Mouse (Mus musculus) liver, embryonic 16.5 days (tissue): ENCODE results near the gene Grm7. TPM values are rescaled to one million over a fixed set of nuclear protein-coding genes. Genes with fewer than 3 reads are reported as not detected.

Experiments used
- ATAC-seq: fragments of 200-750 bp; cut with Nextera tagmentation; 2 replicates; pipeline ENCODE4 v1.8.0; 2017; ENCODE audit warnings: low read depth, mild to moderate bottlenecking, moderate number of reproducible peaks, moderate library complexity
- H3K27ac ChIP-seq: fragments of 300-500 bp; sonication (generic); 2 replicates; pipeline ENCODE4 v1.5.1; 2014; ENCODE audit warnings: mild to moderate bottlenecking, low read length
- H3K27me3 ChIP-seq: fragments of 300-500 bp; sonication (generic); 2 replicates; pipeline ENCODE4 v1.6.1; 2014; ENCODE audit warnings: low read depth, low read length, mixed read lengths; ENCODE audit not compliant: control insufficient read depth, insufficient read depth
- H3K36me3 ChIP-seq: fragments of 300-500 bp; sonication (generic); 2 replicates; pipeline ENCODE4 v1.6.1; 2014; ENCODE audit warnings: mild to moderate bottlenecking; ENCODE audit not compliant: control insufficient read depth, insufficient read depth
- H3K4me1 ChIP-seq: fragments of 300-500 bp; sonication (generic); 2 replicates; pipeline ENCODE4 v1.6.1; 2014; ENCODE audit warnings: low read depth, low read length, mixed read lengths; ENCODE audit not compliant: control insufficient read depth
- H3K4me2 ChIP-seq: fragments of 300-500 bp; sonication (generic); 2 replicates; pipeline ENCODE4 v1.6.1; 2014; ENCODE audit warnings: low read depth, low read length, mixed read lengths
- H3K4me3 ChIP-seq: fragments of 300-500 bp; sonication (generic); 2 replicates; pipeline ENCODE4 v1.5.1; 2014; ENCODE audit warnings: low read depth, mild to moderate bottlenecking, low read length
- H3K9ac ChIP-seq: fragments of 300-500 bp; sonication (generic); 2 replicates; pipeline ENCODE4 v1.6.1; 2014; ENCODE audit warnings: low read depth, low read length
- H3K9me3 ChIP-seq: fragments of 300-500 bp; sonication (generic); replicated peaks from 2 replicates; pipeline ENCODE4 v1.6.1; 2016; ENCODE audit warnings: low read length; ENCODE audit not compliant: control insufficient read depth
- WGBS: fragments of 180-500 bp; shearing (Covaris S2); extraction: QIAGEN DNeasy Blood & Tissue Kit; methylation state at CpG from one replicate; pipeline ENCODE4 v1.1.7; 2014; ENCODE audit not compliant: insufficient replicate concordance; 5-methylcytosine and 5-hydroxymethylcytosine counted together
- polyA plus RNA-seq: library from polyadenylated mRNA; unstranded; fragments of >200 nt; fragmentation: Nextera tagmentation; extraction: Ambion mirVana; gene quantifications from 2 replicates; pipeline ENCODE4 v1.2.1, GENCODE M21; 2015

The Grm7 gene
- polyA plus RNA-seq, 1 experiment from 2014 or later: 0.09 TPM

DNA sequence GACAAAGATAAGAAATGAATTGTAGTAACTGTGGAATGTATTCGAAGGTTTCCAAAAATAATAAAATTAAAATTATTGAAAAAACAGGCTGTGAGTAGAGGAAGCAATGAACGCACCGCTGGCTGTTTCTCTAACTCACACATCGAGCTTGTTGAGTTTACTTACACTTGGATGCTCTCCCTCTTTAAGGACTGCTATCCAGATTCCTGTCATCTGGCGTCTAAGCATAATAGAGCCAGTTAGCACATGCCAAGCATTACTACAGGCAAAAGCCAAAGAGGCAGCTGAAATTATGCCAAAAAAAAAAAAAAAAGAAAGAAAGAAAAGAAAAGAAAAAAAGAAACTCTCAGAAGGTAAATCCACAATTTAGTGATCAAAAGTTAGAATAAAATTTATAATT lies 609.8 kb downstream of the Grm7 start:
- no peak overlapping the region for H3K9ac ChIP-seq
- no peak overlapping the region for H3K4me2 ChIP-seq
- H3K9me3 ChIP-seq: no peaks in the 10 kb centered on the region
- H3K4me1 ChIP-seq: no peaks in the 10 kb centered on the region
- WGBS: 58% methylated on average over 5 of the region's 5 CpGs
- no peak overlapping the region for H3K27ac ChIP-seq
- H3K27me3 ChIP-seq: no peaks in the 10 kb centered on the region
- no peaks in the 10 kb centered on the region for H3K36me3 ChIP-seq
- H3K4me3 ChIP-seq: no peak overlapping the region
- ATAC-seq: no peak

DNA sequence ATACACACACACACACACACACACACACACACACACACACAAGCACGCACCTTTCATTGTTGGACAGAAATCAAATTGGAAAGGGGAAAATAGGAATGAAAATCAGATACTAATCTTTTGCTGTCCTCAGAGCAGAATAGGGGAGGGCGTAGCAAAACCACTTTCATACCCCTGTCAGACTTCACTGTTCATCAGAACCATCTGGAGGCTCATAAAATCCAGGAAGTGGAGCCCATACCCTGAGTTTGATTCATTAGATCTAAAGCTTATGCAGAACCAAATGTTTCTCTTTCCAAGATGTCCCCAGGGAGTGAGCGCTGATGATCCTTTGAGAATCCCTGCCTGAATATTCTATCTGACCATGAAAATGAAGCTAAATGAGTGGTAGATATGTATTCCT lies 611.6 kb downstream of the Grm7 start:
- 70% methylated on average over 3 of the region's 3 CpGs for WGBS
- no peaks in the 10 kb centered on the region for H3K9me3 ChIP-seq

DNA sequence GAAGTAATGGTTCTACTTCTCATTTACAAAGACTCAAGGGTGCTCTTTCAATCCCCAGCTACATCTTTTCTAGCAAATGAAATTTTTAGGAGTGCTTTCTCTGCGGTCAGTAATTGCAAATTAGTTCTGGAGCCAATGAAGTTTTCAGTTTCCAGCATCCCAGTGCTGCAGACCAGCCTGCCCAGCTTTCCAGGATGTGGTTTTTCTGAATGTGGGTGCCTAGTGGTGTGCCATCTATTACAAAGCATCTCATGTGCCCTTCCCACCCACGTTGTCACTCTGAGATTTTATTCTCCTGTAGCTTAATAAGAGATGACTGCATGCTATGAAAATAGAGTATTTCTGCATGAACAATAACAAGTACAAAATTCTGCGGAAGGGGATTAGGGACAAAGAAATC lies 612.9 kb downstream of the Grm7 start:
- no peaks in the 10 kb centered on the region for H3K36me3 ChIP-seq
- H3K27ac ChIP-seq: no peak overlapping the region
- no peaks in the 10 kb centered on the region for H3K4me1 ChIP-seq
- 53% methylated on average over 3 of the region's 3 CpGs for WGBS
- H3K9me3 ChIP-seq: no peaks in the 10 kb centered on the region
- no peak overlapping the region for H3K9ac ChIP-seq
- H3K27me3 ChIP-seq: no peaks in the 10 kb centered on the region
- no peak overlapping the region for H3K4me2 ChIP-seq
- no peak overlapping the region for H3K4me3 ChIP-seq
- ATAC-seq: no peak

More for the DNA sequence above, 611.6 kb downstream of the Grm7 start:
- Histone ChIP-seq H3K27ac (no peak overlapping the region), H3K36me3 (no peaks in the 10 kb centered on the region), H3K4me1 (no peaks in the 10 kb centered on the region), H3K4me3 (no peak overlapping the region), H3K9ac (no peak overlapping the region), H3K27me3 (no peaks in the 10 kb centered on the region), H3K4me2 (no peak overlapping the region)
- no peak for ATAC-seq

DNA sequence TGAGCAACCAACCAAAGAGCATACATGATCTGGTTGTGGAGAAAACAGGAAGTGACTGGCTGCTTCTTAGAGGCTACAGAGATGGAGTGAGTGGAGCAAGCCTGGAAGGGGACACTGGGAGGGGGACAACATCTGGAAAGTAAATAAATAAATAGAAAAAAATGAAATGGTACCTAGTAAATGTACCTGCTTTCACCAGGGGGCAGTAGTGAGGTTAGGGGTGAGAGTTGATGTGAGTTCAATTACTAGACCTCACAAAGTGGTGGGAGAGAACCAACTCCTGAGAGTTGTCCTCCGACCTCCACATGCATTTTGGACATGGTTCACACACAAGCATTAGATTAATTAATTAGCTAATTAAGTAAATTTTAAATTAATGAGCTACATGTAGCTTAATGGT lies 615.8 kb downstream of the Grm7 start:
- no peak for ATAC-seq
- no peaks in the 10 kb centered on the region for H3K9me3 ChIP-seq
- no peak overlapping the region for H3K9ac ChIP-seq
- H3K27me3 ChIP-seq: no peaks in the 10 kb centered on the region
- 66% methylated on average over 1 of the region's 1 CpGs for WGBS
- no peak overlapping the region for H3K4me3 ChIP-seq
- no peak overlapping the region for H3K27ac ChIP-seq
- no peak overlapping the region for H3K4me2 ChIP-seq
- no peaks in the 10 kb centered on the region for H3K36me3 ChIP-seq
- no peaks in the 10 kb centered on the region for H3K4me1 ChIP-seq

DNA sequence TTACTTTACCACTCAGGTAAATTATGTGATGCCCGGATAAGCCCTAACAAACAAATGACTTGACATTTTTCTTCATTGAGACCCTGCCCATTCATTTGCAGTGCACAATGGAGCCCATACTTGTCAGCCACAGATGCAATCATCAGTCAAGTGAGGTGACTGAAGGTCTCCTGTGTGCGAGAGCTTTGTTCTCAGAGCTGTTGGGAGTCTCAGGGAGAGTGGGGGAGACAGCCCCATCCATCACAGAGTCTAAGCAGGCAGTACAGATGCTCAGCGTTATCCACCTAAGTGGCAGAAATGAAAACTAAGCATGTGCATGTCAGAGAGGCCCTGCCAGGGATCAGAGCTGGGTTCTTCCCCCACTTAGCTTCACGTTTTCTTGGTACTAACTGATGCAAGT lies 631.3 kb downstream of the Grm7 start:
- H3K36me3 ChIP-seq: no peaks in the 10 kb centered on the region
- WGBS: 44% methylated on average over 4 of the region's 4 CpGs
- H3K9me3 ChIP-seq: no peaks in the 10 kb centered on the region
- H3K27me3 ChIP-seq: no peaks in the 10 kb centered on the region
- no peak overlapping the region for H3K4me2 ChIP-seq
- H3K4me3 ChIP-seq: no peak overlapping the region
- no peak overlapping the region for H3K27ac ChIP-seq
- H3K4me1 ChIP-seq: no peaks in the 10 kb centered on the region
- H3K9ac ChIP-seq: no peak overlapping the region
- ATAC-seq: no peak

GRCm38 (mm10) chr6:111278516-111278915 lies 633.1 kb downstream of the Grm7 start:
- H3K9me3 ChIP-seq: no peaks in the 10 kb centered on the region

DNA sequence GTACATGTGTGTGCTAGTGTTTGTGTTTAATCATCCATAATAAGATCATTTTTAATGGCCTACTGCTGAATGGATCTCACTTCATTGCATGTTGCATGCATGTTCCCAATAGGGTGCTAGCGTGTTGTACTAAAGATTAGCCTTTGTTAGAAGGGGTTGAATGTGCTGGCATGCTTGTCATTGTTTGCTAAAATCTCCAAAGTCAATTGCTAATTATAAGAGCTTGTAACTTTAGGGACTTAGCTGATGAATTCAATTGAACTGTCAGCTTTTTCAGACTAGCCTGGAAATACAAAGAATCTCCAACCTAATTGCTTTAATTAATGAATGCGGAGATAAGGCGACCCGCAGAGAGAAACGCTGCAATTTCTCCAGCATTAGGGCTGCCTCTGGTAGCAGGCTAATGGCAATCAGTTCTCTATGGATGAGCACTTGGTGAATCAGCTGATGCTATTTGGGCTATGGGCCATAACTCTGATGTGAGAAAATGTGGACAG lies 648.2 kb downstream of the Grm7 start:
- Histone ChIP-seq H3K9me3 (no peaks in the 10 kb centered on the region), H3K27ac (no peak overlapping the region), H3K4me3 (no peak overlapping the region), H3K9ac (no peak overlapping the region), H3K27me3 (no peaks in the 10 kb centered on the region), H3K4me2 (no peak overlapping the region), H3K36me3 (no peaks in the 10 kb centered on the region), H3K4me1 (no peaks in the 10 kb centered on the region)
- no peak for ATAC-seq
- WGBS: 70% methylated on average over 5 of the region's 5 CpGs

More at GRCm38 (mm10) chr6:111278516-111278915, 633.1 kb downstream of the Grm7 start:
- Histone ChIP-seq H3K27ac (no peak overlapping the region), H3K9ac (no peak overlapping the region), H3K4me2 (no peak overlapping the region), H3K27me3 (no peaks in the 10 kb centered on the region), H3K4me3 (no peak overlapping the region), H3K4me1 (no peaks in the 10 kb centered on the region), H3K36me3 (no peaks in the 10 kb centered on the region)
- ATAC-seq: no peak

DNA sequence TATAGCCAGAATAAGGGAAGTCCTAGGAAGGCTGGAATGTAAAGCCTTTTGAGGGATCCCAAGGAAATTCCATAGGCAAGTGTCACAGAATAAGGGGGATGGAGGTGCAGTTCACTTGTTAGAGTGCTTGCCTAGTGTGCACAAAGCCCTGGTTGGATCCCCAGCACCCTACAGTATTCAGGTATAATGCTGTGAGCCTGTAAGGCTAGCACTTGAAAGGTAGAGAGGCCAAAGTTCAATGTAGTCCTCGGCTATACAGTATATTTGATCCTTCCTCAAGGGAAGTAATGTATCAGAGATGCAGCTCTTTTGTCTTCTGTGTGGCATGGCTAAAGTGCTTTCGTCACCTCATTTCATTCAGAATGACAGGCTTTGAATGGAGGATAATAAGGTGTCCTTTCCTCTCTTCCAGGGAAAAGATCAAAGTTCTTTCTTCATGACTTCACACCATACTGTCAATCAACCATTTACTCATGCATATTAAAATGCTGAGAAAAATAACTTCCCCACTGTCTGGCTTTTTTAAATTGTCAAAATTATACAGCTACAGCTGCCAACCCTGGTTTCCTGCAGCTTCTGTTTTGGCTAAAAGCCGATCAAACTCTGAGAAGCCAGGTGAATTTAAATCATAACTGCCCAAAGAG lies 658.7 kb downstream of the Grm7 start:
- Histone ChIP-seq H3K36me3 (no peaks in the 10 kb centered on the region), H3K9me3 (no peaks in the 10 kb centered on the region)
- no peak for ATAC-seq

GRCm38 (mm10) chr6:111361681-111362080 lies 716.3 kb downstream of the Grm7 start:
- Histone ChIP-seq H3K27me3 (no peaks in the 10 kb centered on the region), H3K27ac (no peak overlapping the region), H3K36me3 (no peaks in the 10 kb centered on the region), H3K9me3 (0 out of 2 replicates have a peak, but pooled peaks cover 2% of the 10 kb centered on the region), H3K4me3 (no peak overlapping the region), H3K4me2 (no peak overlapping the region), H3K4me1 (no peaks in the 10 kb centered on the region), H3K9ac (no peak overlapping the region)
- no peak for ATAC-seq
- 52% methylated on average over 1 of the region's 1 CpGs for WGBS

More for the DNA sequence above, 658.7 kb downstream of the Grm7 start:
- Histone ChIP-seq H3K9ac (no peak overlapping the region), H3K4me2 (no peak overlapping the region), H3K27me3 (no peaks in the 10 kb centered on the region), H3K4me1 (no peaks in the 10 kb centered on the region), H3K27ac (no peak overlapping the region), H3K4me3 (no peak overlapping the region)
- 51% methylated on average over 3 of the region's 3 CpGs for WGBS
